Mouse (Mus musculus): ENCODE measurements around the gene Dedd2. TPM values are rescaled to one million over a fixed set of nuclear protein-coding genes. Genes with fewer than 3 reads are reported as not detected.

Dedd2 gene
- polyA plus RNA-seq, 1 experiment from 2014 or later = 9.0 TPM

GRCm38 (mm10) chr7:25196107-25196506, 24.3 kb downstream of the Dedd2 start:
- H3K27ac ChIP-seq (ENCODE audit: low read depth) = no peak overlapping the region
- no peak for ATAC-seq (replicated peaks; ENCODE audit: low FRiP score, low TSS enrichment, low read depth)
- no peak for DNase-seq (ENCODE audit: low spot score)
- no peaks in the 10 kb centered on the region; the same call in 1 of the 2 replicates for H3K4me1 ChIP-seq (replicated peaks; ENCODE audit: control insufficient read depth, insufficient read depth, low read length)
- no peaks in the 10 kb centered on the region for H3K36me3 ChIP-seq (ENCODE audit: control insufficient read depth, insufficient read depth, low read length)
- no peaks in the 10 kb centered on the region for H3K27me3 ChIP-seq (replicated peaks; ENCODE audit: control insufficient read depth, insufficient read depth, low read length)
- no peak overlapping the region for H3K9ac ChIP-seq (ENCODE audit: low read length)
- no peaks in the 10 kb centered on the region for H3K9me3 ChIP-seq (ENCODE audit: control insufficient read depth, low read length)
- no peak overlapping the region for H3K4me2 ChIP-seq (ENCODE audit: low read length)
- no peak overlapping the region for H3K4me3 ChIP-seq (ENCODE audit: low read depth, low read length)
- 82% methylated on average over 9 of the region's 9 CpGs for WGBS

- Histone ChIP-seq H3K4me2 (ENCODE audit: low read length) (no peak overlapping the region), H3K4me1 (replicated peaks; ENCODE audit: control insufficient read depth, insufficient read depth, low read length) (no peaks in the 10 kb centered on the region; the same call in 1 of the 2 replicates), H3K9me3 (ENCODE audit: control insufficient read depth, low read length) (no peaks in the 10 kb centered on the region), H3K4me3 (ENCODE audit: low read depth, low read length) (no peak overlapping the region), H3K27me3 (replicated peaks; ENCODE audit: control insufficient read depth, insufficient read depth, low read length) (no peaks in the 10 kb centered on the region), H3K27ac (ENCODE audit: low read depth) (no peak overlapping the region), H3K36me3 (ENCODE audit: control insufficient read depth, insufficient read depth, low read length) (no peaks in the 10 kb centered on the region), H3K9ac (ENCODE audit: low read length) (no peak overlapping the region)
- no peak for DNase-seq (ENCODE audit: low spot score)
- ATAC-seq (replicated peaks; ENCODE audit: low FRiP score, low TSS enrichment, low read depth) = no peak
- 80% methylated on average over 3 of the region's 3 CpGs for WGBS
These were observed 25.3 kb downstream of the Dedd2 start for GRCm38 (mm10) chr7:25195148-25195547.

GRCm38 (mm10) chr7:25192110-25192509, 28.3 kb downstream of the Dedd2 start:
- Histone ChIP-seq H3K27me3 (replicated peaks; ENCODE audit: control insufficient read depth, insufficient read depth, low read length) (no peaks in the 10 kb centered on the region), H3K9me3 (ENCODE audit: control insufficient read depth, low read length) (no peaks in the 10 kb centered on the region), H3K9ac (ENCODE audit: low read length) (no peak overlapping the region), H3K4me2 (ENCODE audit: low read length) (no peak overlapping the region), H3K4me3 (ENCODE audit: low read depth, low read length) (no peak overlapping the region), H3K27ac (ENCODE audit: low read depth) (no peak overlapping the region), H3K36me3 (ENCODE audit: control insufficient read depth, insufficient read depth, low read length) (no peaks in the 10 kb centered on the region), H3K4me1 (replicated peaks; ENCODE audit: control insufficient read depth, insufficient read depth, low read length) (no peaks in the 10 kb centered on the region)
- WGBS = 80% methylated on average over 8 of the region's 8 CpGs
- no peak for ATAC-seq (replicated peaks; ENCODE audit: low FRiP score, low TSS enrichment, low read depth)
- no peak for DNase-seq (ENCODE audit: low spot score)

- H3K9ac ChIP-seq (ENCODE audit: low read length) = no peak overlapping the region
- H3K4me2 ChIP-seq (ENCODE audit: low read length) = no peak overlapping the region
- H3K9me3 ChIP-seq (ENCODE audit: control insufficient read depth, low read length) = no peaks in the 10 kb centered on the region
- no peak for ATAC-seq (replicated peaks; ENCODE audit: low FRiP score, low TSS enrichment, low read depth)
- no peaks in the 10 kb centered on the region for H3K36me3 ChIP-seq (ENCODE audit: control insufficient read depth, insufficient read depth, low read length)
- H3K27me3 ChIP-seq (replicated peaks; ENCODE audit: control insufficient read depth, insufficient read depth, low read length) = no peaks in the 10 kb centered on the region
- no peak for DNase-seq (ENCODE audit: low spot score)
- 86% methylated on average over 11 of the region's 11 CpGs for whole genome bisulfite sequencing
- H3K4me3 ChIP-seq (ENCODE audit: low read depth, low read length) = no peak overlapping the region
- H3K4me1 ChIP-seq (replicated peaks; ENCODE audit: control insufficient read depth, insufficient read depth, low read length) = no peaks in the 10 kb centered on the region
- H3K27ac ChIP-seq (ENCODE audit: low read depth) = no peak overlapping the region
These were observed 29.6 kb downstream of the Dedd2 start for GRCm38 (mm10) chr7:25190806-25191205.

- no peak overlapping the region for H3K4me3 ChIP-seq (ENCODE audit: low read depth, low read length)
- DNase-seq (ENCODE audit: low spot score) (peak; percentile 95), ATAC-seq (replicated peaks; ENCODE audit: low FRiP score, low TSS enrichment, low read depth) (peak; percentile 85)
- no peak overlapping the region for H3K27ac ChIP-seq (ENCODE audit: low read depth)
- no peak overlapping the region for H3K9ac ChIP-seq (ENCODE audit: low read length)
- H3K4me1 ChIP-seq (replicated peaks; ENCODE audit: control insufficient read depth, insufficient read depth, low read length) = no peaks in the 10 kb centered on the region
- H3K36me3 ChIP-seq (ENCODE audit: control insufficient read depth, insufficient read depth, low read length) = no peaks in the 10 kb centered on the region
- peaks cover 15% of the 10 kb centered on the region for H3K27me3 ChIP-seq (replicated peaks; ENCODE audit: control insufficient read depth, insufficient read depth, low read length)
- WGBS = 20% methylated on average over 21 of the region's 21 CpGs
- no peaks in the 10 kb centered on the region for H3K9me3 ChIP-seq (ENCODE audit: control insufficient read depth, low read length)
- no peak overlapping the region for H3K4me2 ChIP-seq (ENCODE audit: low read length)
These were observed 32.5 kb downstream of the Dedd2 start for GRCm38 (mm10) chr7:25187662-25188650.

GRCm38 (mm10) chr7:25184091-25184490, 36.3 kb downstream of the Dedd2 start:
- Histone ChIP-seq H3K4me3 (ENCODE audit: low read depth, low read length) (no peak overlapping the region), H3K27me3 (replicated peaks; ENCODE audit: control insufficient read depth, insufficient read depth, low read length) (peaks cover 50% of the 10 kb centered on the region), H3K4me1 (replicated peaks; ENCODE audit: control insufficient read depth, insufficient read depth, low read length) (peaks cover 6% of the 10 kb centered on the region; the same call in 1 of the 2 replicates), H3K36me3 (ENCODE audit: control insufficient read depth, insufficient read depth, low read length) (no peaks in the 10 kb centered on the region), H3K27ac (ENCODE audit: low read depth) (no peak overlapping the region), H3K9me3 (ENCODE audit: control insufficient read depth, low read length) (no peaks in the 10 kb centered on the region), H3K4me2 (ENCODE audit: low read length) (no peak overlapping the region), H3K9ac (ENCODE audit: low read length) (no peak overlapping the region)
- DNase-seq (ENCODE audit: low spot score) = no peak
- ATAC-seq (replicated peaks; ENCODE audit: low FRiP score, low TSS enrichment, low read depth) = no peak
- 73% methylated on average over 6 of the region's 6 CpGs for WGBS

- Histone ChIP-seq H3K4me3 (ENCODE audit: low read depth, low read length) (no peak overlapping the region), H3K27me3 (replicated peaks; ENCODE audit: control insufficient read depth, insufficient read depth, low read length) (peaks cover 73% of the 10 kb centered on the region), H3K4me2 (ENCODE audit: low read length) (0 out of 2 replicates have a peak overlapping the region, but pooled peaks have one; percentile 8), H3K9me3 (ENCODE audit: control insufficient read depth, low read length) (no peaks in the 10 kb centered on the region), H3K9ac (ENCODE audit: low read length) (no peak overlapping the region), H3K36me3 (ENCODE audit: control insufficient read depth, insufficient read depth, low read length) (no peaks in the 10 kb centered on the region), H3K4me1 (replicated peaks; ENCODE audit: control insufficient read depth, insufficient read depth, low read length) (peaks cover 9% of the 10 kb centered on the region; the same call in 1 of the 2 replicates), H3K27ac (ENCODE audit: low read depth) (no peak overlapping the region)
- DNase-seq (ENCODE audit: low spot score) = no peak
- 8% methylated on average over 21 of the region's 21 CpGs for WGBS
- no peak for ATAC-seq (replicated peaks; ENCODE audit: low FRiP score, low TSS enrichment, low read depth)
These were observed 38.6 kb downstream of the Dedd2 start for GRCm38 (mm10) chr7:25181814-25182213.

- peaks cover 9% of the 10 kb centered on the region; the same call in 1 of the 2 replicates for H3K4me1 ChIP-seq (replicated peaks; ENCODE audit: control insufficient read depth, insufficient read depth, low read length)
- ATAC-seq (replicated peaks; ENCODE audit: low FRiP score, low TSS enrichment, low read depth) = no peak
- no peaks in the 10 kb centered on the region for H3K36me3 ChIP-seq (ENCODE audit: control insufficient read depth, insufficient read depth, low read length)
- no peak overlapping the region for H3K9ac ChIP-seq (ENCODE audit: low read length)
- 2% methylated on average over 15 of the region's 15 CpGs for WGBS
- H3K4me3 ChIP-seq (ENCODE audit: low read depth, low read length) = no peak overlapping the region
- 0 out of 2 replicates have a peak overlapping the region, but pooled peaks have one; percentile 8 for H3K4me2 ChIP-seq (ENCODE audit: low read length)
- no peaks in the 10 kb centered on the region for H3K9me3 ChIP-seq (ENCODE audit: control insufficient read depth, low read length)
- no peak overlapping the region for H3K27ac ChIP-seq (ENCODE audit: low read depth)
- peak; percentile 67 for DNase-seq (ENCODE audit: low spot score)
- H3K27me3 ChIP-seq (replicated peaks; ENCODE audit: control insufficient read depth, insufficient read depth, low read length) = peaks cover 78% of the 10 kb centered on the region
These were observed 39.1 kb downstream of the Dedd2 start for GRCm38 (mm10) chr7:25181331-25181790.
